Comparison of ENCODE assay signal across 8 mouse cellular contexts in genomic region chr17:32099574-32099942, GRCm38 (mm10).
A peak's percentile ranks its signal among the peaks of the same experiment; 100 is the strongest.
DNase-seq lines count a peak whose midpoint lies in the region; ATAC-seq lines count a peak whose summit lies in the region.

No protein-coding gene starts in this region.

- no peak for DNase-seq in heart, postnatal 4 days
- DNase-seq in embryonic facial prominence, embryonic 10.5 days (ENCODE audit: low spot score): no peak
- DNase-seq in midbrain, embryonic 11.5 days (ENCODE audit: low spot score, missing footprints): peak; percentile 86
- no peak for DNase-seq in spleen, adult 12 weeks (ENCODE audit: low spot score)
- no peak for DNase-seq in right cerebral cortex, adult 2 months (ENCODE audit: low spot score in 2 of 2)
- DNase-seq in right cerebral cortex, postnatal 36 days (ENCODE audit: low spot score in 2 of 2): no peak

- peaks cover 9% of the 10 kb centered on the region for H3K4me1 ChIP-seq in heart, embryonic 16.5 days (ENCODE audit: control insufficient read depth, insufficient read depth, low read length)
- H3K4me1 ChIP-seq in embryonic facial prominence, embryonic 10.5 days: peaks cover 13% of the 10 kb centered on the region
- H3K4me1 ChIP-seq in hindbrain, embryonic 13.5 days (replicated peaks): peaks cover 13% of the 10 kb centered on the region
- H3K4me1 ChIP-seq in midbrain, embryonic 11.5 days (ENCODE audit: control insufficient read depth, insufficient read depth, low read length): no peaks in the 10 kb centered on the region

- H3K4me3 ChIP-seq in heart, embryonic 16.5 days (ENCODE audit: low read length): peak overlapping the region; percentile 56
- peak overlapping the region; percentile 56 for H3K4me3 ChIP-seq in embryonic facial prominence, embryonic 10.5 days
- H3K4me3 ChIP-seq in hindbrain, embryonic 13.5 days: peak overlapping the region; percentile 52
- peak overlapping the region; percentile 35 for H3K4me3 ChIP-seq in midbrain, embryonic 11.5 days (ENCODE audit: low read depth, low read length)

- H3K36me3 ChIP-seq in heart, embryonic 16.5 days (ENCODE audit: control insufficient read depth, insufficient read depth): no peaks in the 10 kb centered on the region
- H3K36me3 ChIP-seq in embryonic facial prominence, embryonic 10.5 days (replicated peaks): no peaks in the 10 kb centered on the region
- H3K36me3 ChIP-seq in hindbrain, embryonic 13.5 days: no peaks in the 10 kb centered on the region
- H3K36me3 ChIP-seq in midbrain, embryonic 11.5 days (ENCODE audit: control insufficient read depth, insufficient read depth, low read length): no peaks in the 10 kb centered on the region

- ATAC-seq in heart, embryonic 16.5 days (replicated peaks; ENCODE audit: extremely low read depth, insufficient read depth, low FRiP score): no peak
- peak; percentile 21; the same call in 1 of the 2 replicates for ATAC-seq in hindbrain, embryonic 13.5 days (ENCODE audit: low FRiP score)
- peak; percentile 33; the same call in 1 of the 2 replicates for ATAC-seq in midbrain, embryonic 11.5 days (ENCODE audit: low FRiP score)

- no peaks in the 10 kb centered on the region for H3K9me3 ChIP-seq in heart, embryonic 16.5 days (replicated peaks; ENCODE audit: control insufficient read depth, low read length)
- H3K9me3 ChIP-seq in embryonic facial prominence, embryonic 10.5 days: no peaks in the 10 kb centered on the region
- no peaks in the 10 kb centered on the region for H3K9me3 ChIP-seq in hindbrain, embryonic 13.5 days
- no peaks in the 10 kb centered on the region for H3K9me3 ChIP-seq in midbrain, embryonic 11.5 days (ENCODE audit: control insufficient read depth, low read length)

- H3K9ac ChIP-seq in heart, embryonic 16.5 days (ENCODE audit: low read length): peak overlapping the region; percentile 67
- H3K9ac ChIP-seq in hindbrain, embryonic 13.5 days: peak overlapping the region; percentile 76
- peak overlapping the region; percentile 62 for H3K9ac ChIP-seq in midbrain, embryonic 11.5 days (ENCODE audit: low read length)

- peak overlapping the region; percentile 78 for H3K4me2 ChIP-seq in heart, embryonic 16.5 days (ENCODE audit: low read depth, low read length)
- H3K4me2 ChIP-seq in hindbrain, embryonic 13.5 days: peak overlapping the region; percentile 84
- peak overlapping the region; percentile 77 for H3K4me2 ChIP-seq in midbrain, embryonic 11.5 days

- 32% methylated on average over 8 of the region's 8 CpGs for WGBS in heart, embryonic 16.5 days
- 30% methylated on average over 8 of the region's 8 CpGs for WGBS in embryonic facial prominence, embryonic 10.5 days
- WGBS in hindbrain, embryonic 13.5 days: 28% methylated on average over 8 of the region's 8 CpGs
- 38% methylated on average over 8 of the region's 8 CpGs for WGBS in midbrain, embryonic 11.5 days

- peaks cover 9% of the 10 kb centered on the region for H3K27me3 ChIP-seq in heart, embryonic 16.5 days (ENCODE audit: control insufficient read depth, insufficient read depth, low read length)
- H3K27me3 ChIP-seq in embryonic facial prominence, embryonic 10.5 days (replicated peaks; ENCODE audit: low read depth, poor library complexity, severe bottlenecking): peaks cover 57% of the 10 kb centered on the region
- H3K27me3 ChIP-seq in hindbrain, embryonic 13.5 days: peaks cover 41% of the 10 kb centered on the region
- peaks cover 5% of the 10 kb centered on the region; the same call in 1 of the 2 replicates for H3K27me3 ChIP-seq in midbrain, embryonic 11.5 days (ENCODE audit: control insufficient read depth, insufficient read depth, low read length)

- H3K27ac ChIP-seq in heart, embryonic 16.5 days (ENCODE audit: low read length): no peak overlapping the region
- peak overlapping the region; percentile 57 for H3K27ac ChIP-seq in embryonic facial prominence, embryonic 10.5 days (replicated peaks)
- H3K27ac ChIP-seq in hindbrain, embryonic 13.5 days: no peak overlapping the region
- no peak overlapping the region for H3K27ac ChIP-seq in midbrain, embryonic 11.5 days (ENCODE audit: low read depth, low read length)
